Mouse (Mus musculus): ENCODE data around the gene Gm44503.

The Gm44503 gene

GRCm38 (mm10) chr9:73033406-73033805 is 74.8 kb downstream of the Gm44503 start:
- no peak for DNase-seq

GRCm38 (mm10) chr9:73039222-73039945 is 80.7 kb downstream of the Gm44503 start:
- peak; percentile 96 to 98 for DNase-seq

- no peak for DNase-seq
Measured at GRCm38 (mm10) chr9:73040080-73040479, 81.4 kb downstream of the Gm44503 start, which contains the start of gene Pigb. Pigb (minus strand) TSS chr9:73040378.

- DNase-seq = peak; percentile 90 to 94
Measured at GRCm38 (mm10) chr9:73044146-73045079, 85.8 kb downstream of the Gm44503 start, which contains the start of gene Rab27a. Rab27a (plus strand) TSS chr9:73044854.

GRCm38 (mm10) chr9:73045204-73045603 is 86.6 kb downstream of the Gm44503 start:
- DNase-seq = peak; percentile 29 to 52

GRCm38 (mm10) chr9:73045711-73046110 is 87.1 kb downstream of the Gm44503 start:
- no peak for DNase-seq

- no peak for DNase-seq
Measured at GRCm38 (mm10) chr9:73047906-73048305, 89.3 kb downstream of the Gm44503 start.

GRCm38 (mm10) chr9:73048927-73049326 is 90.3 kb downstream of the Gm44503 start:
- no peak for DNase-seq

GRCm38 (mm10) chr9:73049833-73050232 is 91.2 kb downstream of the Gm44503 start:
- DNase-seq = no peak

GRCm38 (mm10) chr9:73050606-73051005 is 92.0 kb downstream of the Gm44503 start:
- DNase-seq = no peak

- peak; percentile 34 to 42 for DNase-seq
Measured at GRCm38 (mm10) chr9:73055441-73055911, 96.8 kb downstream of the Gm44503 start.

GRCm38 (mm10) chr9:73059224-73059623 is 100.6 kb downstream of the Gm44503 start:
- no peak for DNase-seq

GRCm38 (mm10) chr9:73063621-73064290 is 105.1 kb downstream of the Gm44503 start:
- no peak for DNase-seq
